Mouse (Mus musculus) liver, embryonic 11.5 days (tissue): ENCODE results near the gene Wasf3. TPM values are rescaled to one million over a fixed set of nuclear protein-coding genes. Genes with fewer than 3 reads are reported as not detected.
A peak's percentile ranks its signal among the peaks of the same experiment; 100 is the strongest.
"Not testable (repeated sequence)": the region's sequence is repeated elsewhere in the genome, so short reads cannot be mapped to it uniquely, and the experiment has no call there.

Source experiments
- ATAC-seq: fragments of 200-750 bp; cut with Nextera tagmentation; replicated peaks from 2 replicates; pipeline ENCODE4 v1.8.0; 2017; ENCODE audit warnings: moderate number of reproducible peaks, mild to moderate bottlenecking, moderate TSS enrichment, moderate library complexity; ENCODE audit not compliant: low FRiP score
- DNase-seq: peaks from one replicate; pipeline ENCODE4 v3.0.0-alpha.2; 2017; ENCODE audit warnings: low spot score
- H3K27ac ChIP-seq: fragments of 300-500 bp; sonication (generic); 2 replicates; pipeline ENCODE4 v1.5.1; 2014; ENCODE audit warnings: mild to moderate bottlenecking, low read depth, low read length, control low read depth
- H3K27me3 ChIP-seq: fragments of 300-500 bp; sonication (generic); replicated peaks from 2 replicates; pipeline ENCODE4 v1.6.1; 2014; ENCODE audit warnings: low read length, mixed read lengths; ENCODE audit not compliant: control insufficient read depth, insufficient read depth
- H3K36me3 ChIP-seq: fragments of 300-500 bp; sonication (generic); 2 replicates; pipeline ENCODE4 v1.6.1; 2014; ENCODE audit warnings: mild to moderate bottlenecking, low read length, moderate library complexity, mixed read lengths; ENCODE audit not compliant: control insufficient read depth, insufficient read depth
- H3K4me1 ChIP-seq: fragments of 300-500 bp; sonication (generic); replicated peaks from 2 replicates; pipeline ENCODE4 v1.6.1; 2014; ENCODE audit warnings: low read length, mixed read lengths; ENCODE audit not compliant: control insufficient read depth, insufficient read depth
- H3K4me2 ChIP-seq: fragments of 300-500 bp; sonication (generic); 2 replicates; pipeline ENCODE4 v1.6.1; 2014; ENCODE audit warnings: mild to moderate bottlenecking, control low read depth, moderate library complexity
- H3K4me3 ChIP-seq: fragments of 300-500 bp; sonication (generic); 2 replicates; pipeline ENCODE4 v1.5.1; 2014; ENCODE audit warnings: low read depth, low read length, control low read depth
- H3K9ac ChIP-seq: fragments of 300-500 bp; sonication (generic); 2 replicates; pipeline ENCODE4 v1.6.1; 2014; ENCODE audit warnings: low read depth, low read length, control low read depth
- H3K9me3 ChIP-seq: fragments of 300-500 bp; sonication (generic); 2 replicates; pipeline ENCODE4 v1.6.1; 2016; ENCODE audit warnings: low read length, inconsistent platforms, mixed read lengths; ENCODE audit not compliant: control insufficient read depth
- WGBS: fragments of 180-500 bp; shearing (Covaris S2); extraction: QIAGEN DNeasy Blood & Tissue Kit; methylation state at CpG from one replicate; pipeline ENCODE4 v1.1.7; 2014; 5-methylcytosine and 5-hydroxymethylcytosine counted together
- polyA plus RNA-seq: library from polyadenylated mRNA; unstranded; fragments of >200 nt; fragmentation: Nextera tagmentation; extraction: Ambion mirVana; gene quantifications from 2 replicates; pipeline ENCODE4 v1.2.1, GENCODE M21; 2014

The Wasf3 gene
- polyA plus RNA-seq, 1 experiment from 2014 or later = 0.40 TPM

DNA sequence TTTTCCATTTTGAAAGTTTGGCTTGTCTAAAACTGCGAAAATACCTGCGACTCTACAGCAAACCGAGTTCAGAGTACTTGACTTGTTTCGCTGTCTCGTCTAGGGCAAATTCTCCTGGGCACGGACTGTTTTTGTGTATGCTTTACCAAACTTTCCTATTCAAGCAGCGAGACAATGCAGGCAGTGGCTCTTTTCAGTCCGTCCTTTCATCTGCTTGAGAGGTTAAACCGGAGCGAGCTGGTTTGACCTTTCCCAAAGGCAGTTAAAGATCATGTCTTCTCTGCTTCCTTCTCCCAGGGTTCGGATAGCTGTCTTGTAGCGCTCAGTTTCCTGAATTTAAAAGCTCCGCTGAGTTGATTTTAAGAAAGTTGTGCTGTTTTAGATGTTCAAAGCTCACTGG is 1.2 kb downstream of the Wasf3 start:
- Histone ChIP-seq H3K4me2 (peak overlapping the region; percentile 25; the same call in 1 of the 2 replicates), H3K4me1 (no peaks in the 10 kb centered on the region), H3K4me3 (no peak overlapping the region), H3K27me3 (peaks cover 13% of the 10 kb centered on the region), H3K27ac (no peak overlapping the region), H3K36me3 (no peaks in the 10 kb centered on the region), H3K9me3 (peaks cover 3% of the 10 kb centered on the region; the same call in 1 of the 2 replicates), H3K9ac (no peak overlapping the region)
- DNase-seq (no peak), ATAC-seq (no peak)
- WGBS = 26% methylated on average over 13 of the region's 13 CpGs

DNA sequence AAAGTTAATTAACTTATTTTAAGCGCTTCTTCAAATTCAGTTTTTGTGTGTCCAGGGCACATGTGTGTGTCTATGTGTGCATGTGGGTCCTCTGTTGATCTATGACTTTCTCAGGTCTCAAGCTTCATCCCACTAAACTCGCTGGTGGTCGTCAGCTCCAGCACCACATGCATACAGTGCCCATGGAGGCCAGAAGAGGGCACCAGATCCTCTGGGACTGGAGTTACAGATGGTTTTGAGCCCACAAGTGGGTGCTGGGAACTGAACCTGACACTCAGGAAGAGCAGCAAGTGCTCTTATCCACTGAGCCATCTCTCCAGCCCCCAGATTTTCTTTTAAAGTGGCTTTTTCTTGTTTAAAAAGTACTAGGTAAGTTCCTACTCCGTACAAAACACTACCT is 2.1 kb downstream of the Wasf3 start:
- no peak overlapping the region for H3K4me3 ChIP-seq
- H3K9ac ChIP-seq = no peak overlapping the region
- H3K4me1 ChIP-seq = no peaks in the 10 kb centered on the region
- DNase-seq = no peak
- 82% methylated on average over 4 of the region's 4 CpGs for WGBS
- ATAC-seq = no peak
- peaks cover 3% of the 10 kb centered on the region; the same call in 1 of the 2 replicates for H3K9me3 ChIP-seq
- peaks cover 13% of the 10 kb centered on the region for H3K27me3 ChIP-seq
- no peak overlapping the region for H3K27ac ChIP-seq
- H3K36me3 ChIP-seq = no peaks in the 10 kb centered on the region
- no peak overlapping the region for H3K4me2 ChIP-seq

DNA sequence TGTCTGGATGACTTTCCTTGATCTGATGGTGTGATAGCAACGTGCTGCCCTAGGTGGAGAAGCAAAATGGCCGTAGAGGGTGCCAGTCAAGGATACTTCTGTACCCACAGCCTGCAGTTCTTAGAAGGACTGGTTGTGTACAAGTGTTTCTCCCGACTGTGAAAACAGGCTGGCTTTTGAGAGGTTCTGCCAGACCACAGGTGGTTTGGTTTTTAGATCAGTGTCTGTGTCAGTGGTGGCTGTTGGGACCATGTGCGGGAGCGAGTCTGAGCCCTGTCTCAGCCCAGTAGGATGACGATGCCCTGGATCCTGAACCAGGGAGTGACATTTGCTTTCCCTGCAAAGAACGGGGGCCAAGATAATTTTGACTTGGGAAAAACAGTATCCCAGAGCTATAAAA is 9.8 kb downstream of the Wasf3 start:
- no peak for DNase-seq
- no peaks in the 10 kb centered on the region for H3K9me3 ChIP-seq
- no peak overlapping the region for H3K4me3 ChIP-seq
- no peak overlapping the region for H3K9ac ChIP-seq
- no peak for ATAC-seq
- H3K4me1 ChIP-seq = no peaks in the 10 kb centered on the region
- 80% methylated on average over 7 of the region's 7 CpGs for WGBS
- no peaks in the 10 kb centered on the region for H3K27me3 ChIP-seq
- no peak overlapping the region for H3K27ac ChIP-seq
- H3K4me2 ChIP-seq = no peak overlapping the region
- H3K36me3 ChIP-seq = no peaks in the 10 kb centered on the region

DNA sequence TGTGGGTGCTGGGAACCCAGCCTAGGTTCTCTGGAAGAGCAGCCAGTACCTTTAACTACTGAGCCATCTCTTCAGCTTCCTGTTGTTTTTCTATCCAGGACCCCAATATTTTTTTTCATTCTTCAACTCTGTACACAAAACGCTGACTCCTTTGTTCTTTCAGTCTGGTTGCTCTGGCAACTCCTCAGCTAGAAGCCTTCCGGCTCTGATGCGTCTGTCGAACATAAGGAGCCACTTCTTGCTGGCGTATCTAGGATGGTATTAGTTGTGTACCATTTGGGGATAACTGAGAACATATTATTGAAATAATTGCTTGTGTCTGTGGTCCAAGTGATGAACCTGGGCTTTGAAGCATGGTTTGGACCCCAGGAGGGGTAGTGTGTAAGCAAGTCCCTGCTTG is 12.5 kb downstream of the Wasf3 start:
- no peak overlapping the region for H3K9ac ChIP-seq
- no peak for ATAC-seq
- 88% methylated on average over 5 of the region's 5 CpGs for WGBS
- H3K9me3 ChIP-seq = no peaks in the 10 kb centered on the region
- H3K36me3 ChIP-seq = no peaks in the 10 kb centered on the region
- H3K4me1 ChIP-seq = no peaks in the 10 kb centered on the region
- H3K27ac ChIP-seq = no peak overlapping the region
- H3K27me3 ChIP-seq = no peaks in the 10 kb centered on the region
- DNase-seq = no peak
- no peak overlapping the region for H3K4me3 ChIP-seq
- H3K4me2 ChIP-seq = no peak overlapping the region

DNA sequence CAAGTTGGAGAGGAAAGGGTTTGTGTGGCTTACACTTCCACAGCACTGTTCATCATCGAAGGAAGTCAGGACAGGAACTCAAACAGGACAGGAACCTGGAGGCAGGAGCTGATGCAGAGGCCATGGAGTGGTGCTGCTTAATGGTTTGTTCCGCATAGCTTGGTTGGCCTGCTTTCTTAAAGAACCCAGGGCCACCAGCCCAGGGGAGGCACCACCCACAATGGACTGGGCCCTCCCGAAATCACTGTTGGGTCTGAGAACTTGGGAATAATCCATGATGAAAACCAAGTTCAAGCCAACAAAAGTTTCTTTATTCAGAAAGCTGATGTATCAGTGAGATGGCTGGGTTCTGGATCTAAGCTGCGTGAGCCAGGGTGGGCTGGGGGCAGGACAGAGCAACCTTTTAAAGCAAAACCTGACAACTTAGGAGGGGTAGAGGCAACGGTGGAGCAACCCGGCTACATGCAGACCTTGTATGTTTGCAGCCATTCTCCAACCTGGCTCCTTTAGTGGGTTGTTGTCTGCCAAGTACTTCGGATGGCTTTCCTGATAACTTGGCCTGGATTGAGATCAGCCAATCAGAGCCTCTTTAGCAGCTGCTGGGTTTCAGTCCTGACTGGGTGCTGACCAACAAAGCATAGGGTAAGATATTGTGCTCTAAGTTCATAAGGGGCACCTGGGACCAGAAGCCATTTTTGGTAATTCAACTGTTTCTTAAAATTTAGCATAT is 13.8 kb downstream of the Wasf3 start:
- H3K4me2 ChIP-seq = no peak overlapping the region
- no peaks in the 10 kb centered on the region for H3K36me3 ChIP-seq
- no peaks in the 10 kb centered on the region for H3K27me3 ChIP-seq
- H3K4me3 ChIP-seq = no peak overlapping the region
- ATAC-seq (no peak), DNase-seq (no peak)
- no peak overlapping the region for H3K27ac ChIP-seq
- no peak overlapping the region for H3K9ac ChIP-seq
- H3K9me3 ChIP-seq = no peaks in the 10 kb centered on the region
- 85% methylated on average over 7 of the region's 7 CpGs for WGBS
- H3K4me1 ChIP-seq = no peaks in the 10 kb centered on the region

DNA sequence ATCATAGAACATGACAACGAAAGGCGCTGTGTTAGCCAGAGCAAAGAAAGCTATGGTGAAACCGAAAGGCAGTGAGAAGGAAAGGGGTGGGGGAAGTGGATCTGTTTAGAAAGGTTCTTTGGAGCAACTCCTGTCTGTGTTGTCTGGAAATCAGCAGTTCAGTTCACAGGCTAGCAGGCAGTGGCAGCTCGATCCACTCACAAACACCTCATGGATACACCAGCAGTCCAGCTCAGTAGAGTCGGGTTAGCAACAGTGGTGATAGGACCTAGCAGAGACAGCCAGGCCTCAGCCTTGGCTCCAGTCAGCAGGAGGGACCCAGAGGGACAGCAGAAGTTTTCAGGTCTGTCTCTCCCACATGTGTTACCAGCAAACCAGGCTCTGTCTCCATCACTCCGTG is 16.2 kb downstream of the Wasf3 start:
- H3K4me3 ChIP-seq, H3K36me3 ChIP-seq, ATAC-seq, H3K27me3 ChIP-seq, H3K4me2 ChIP-seq, H3K9ac ChIP-seq, H3K27ac ChIP-seq, H3K4me1 ChIP-seq, DNase-seq, H3K9me3 ChIP-seq: not testable (repeated sequence)
- WGBS = 92% methylated on average over 6 of the region's 6 CpGs

DNA sequence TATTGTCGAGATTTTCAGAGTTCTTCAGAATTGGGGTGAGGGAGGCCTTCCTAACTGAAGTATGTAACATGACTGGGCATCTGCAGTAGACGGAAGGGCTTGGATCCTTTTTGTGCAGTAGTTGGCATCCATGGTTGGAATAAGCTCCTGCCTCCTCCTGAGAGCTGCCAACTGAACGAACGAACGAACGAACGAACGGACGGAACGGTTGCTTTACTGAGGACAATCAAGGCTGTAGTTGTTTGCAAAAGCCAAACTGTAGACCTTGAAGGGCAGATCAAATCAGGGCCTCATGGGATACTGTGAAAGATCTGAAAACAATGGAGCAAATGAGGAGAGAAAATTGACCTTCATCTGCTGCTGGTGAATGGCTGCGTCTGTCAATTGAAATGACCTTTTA is 17.5 kb downstream of the Wasf3 start:
- Histone ChIP-seq H3K9ac (no peak overlapping the region), H3K4me1 (no peaks in the 10 kb centered on the region), H3K9me3 (no peaks in the 10 kb centered on the region), H3K4me2 (no peak overlapping the region), H3K27me3 (no peaks in the 10 kb centered on the region), H3K27ac (no peak overlapping the region), H3K4me3 (no peak overlapping the region), H3K36me3 (no peaks in the 10 kb centered on the region)
- no peak for ATAC-seq
- 85% methylated on average over 11 of the region's 11 CpGs for WGBS
- DNase-seq = no peak

DNA sequence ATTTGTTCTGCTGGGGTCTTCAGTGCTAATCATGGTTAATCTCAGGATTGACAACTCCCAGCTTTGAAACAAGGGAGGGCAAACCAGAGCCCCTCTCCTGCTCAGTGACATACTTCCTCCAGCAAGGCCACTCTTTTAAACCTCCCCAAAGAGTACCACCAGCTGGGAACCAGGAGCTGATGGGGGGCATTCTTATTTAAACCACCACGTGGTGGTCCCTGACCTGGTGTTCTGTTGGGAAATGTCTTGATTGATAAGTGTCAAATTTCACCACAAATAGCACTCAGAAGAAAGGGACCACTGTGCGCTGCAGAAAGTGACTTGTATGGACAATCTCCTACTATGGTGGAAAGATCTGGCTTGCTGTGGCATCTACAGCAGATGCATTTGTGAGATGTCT is 19.1 kb downstream of the Wasf3 start:
- Histone ChIP-seq H3K4me3 (no peak overlapping the region), H3K36me3 (no peaks in the 10 kb centered on the region), H3K27me3 (no peaks in the 10 kb centered on the region), H3K4me1 (no peaks in the 10 kb centered on the region), H3K9ac (no peak overlapping the region), H3K4me2 (no peak overlapping the region), H3K9me3 (no peaks in the 10 kb centered on the region), H3K27ac (no peak overlapping the region)
- 40% methylated on average over 2 of the region's 2 CpGs for WGBS
- ATAC-seq (no peak; the same call in 1 of the 2 replicates), DNase-seq (no peak)

DNA sequence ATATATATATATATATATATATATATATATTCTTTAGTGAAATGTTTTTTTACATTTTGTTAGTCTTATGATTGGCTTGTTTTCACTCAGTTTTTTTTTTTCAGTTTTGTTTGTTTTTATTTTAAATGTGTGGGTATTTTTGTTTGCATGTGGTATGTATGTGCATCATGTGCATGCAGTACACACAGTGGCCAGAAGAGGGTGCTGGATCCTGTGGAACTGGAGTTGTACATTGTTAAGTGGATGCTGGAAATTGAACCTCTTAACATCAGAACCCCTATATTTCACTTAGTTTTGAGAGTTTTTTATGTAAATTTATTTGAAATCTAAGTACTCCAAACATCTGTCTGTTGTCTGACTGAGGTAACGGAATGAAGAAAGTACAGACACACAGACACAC is 21.3 kb downstream of the Wasf3 start:
- DNase-seq (no peak), ATAC-seq (no peak)
- WGBS = 89% methylated on average over 1 of the region's 1 CpGs
- no peak overlapping the region for H3K4me2 ChIP-seq
- H3K4me1 ChIP-seq = no peaks in the 10 kb centered on the region
- no peak overlapping the region for H3K27ac ChIP-seq
- no peaks in the 10 kb centered on the region for H3K9me3 ChIP-seq
- no peak overlapping the region for H3K9ac ChIP-seq
- H3K4me3 ChIP-seq = no peak overlapping the region
- H3K36me3 ChIP-seq = no peaks in the 10 kb centered on the region
- no peaks in the 10 kb centered on the region for H3K27me3 ChIP-seq
